Mouse (Mus musculus) kidney, postnatal 36 days (tissue): ENCODE measurements around the gene Rtp3.

Experiments
- DNase-seq, 2 experiments: peaks; one replicate each; pipeline ENCODE4 v3.0.0; 2021 to 2022; ENCODE audit warnings: mixed read lengths in 2 of 2

The Rtp3 gene

DNA sequence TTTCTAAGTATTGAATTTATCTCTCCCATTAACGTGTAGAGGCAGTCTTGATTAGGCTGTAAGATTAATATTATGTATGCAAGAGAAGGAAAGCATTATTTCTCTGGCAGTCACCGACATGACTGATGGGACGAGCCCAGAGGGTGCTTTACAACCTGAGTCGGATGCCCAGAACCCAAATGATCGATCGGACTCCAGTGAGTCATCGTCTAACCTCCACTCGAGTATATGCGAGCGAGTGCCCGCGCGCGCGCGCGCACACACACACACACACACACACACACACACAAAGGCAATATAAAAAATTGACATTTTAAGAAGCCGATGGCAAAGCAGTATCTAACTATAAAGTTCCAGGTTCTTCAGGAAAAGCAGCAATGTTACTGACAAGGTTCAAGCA lies 45.0 kb downstream of the Rtp3 start:
- DNase-seq, result no peak

DNA sequence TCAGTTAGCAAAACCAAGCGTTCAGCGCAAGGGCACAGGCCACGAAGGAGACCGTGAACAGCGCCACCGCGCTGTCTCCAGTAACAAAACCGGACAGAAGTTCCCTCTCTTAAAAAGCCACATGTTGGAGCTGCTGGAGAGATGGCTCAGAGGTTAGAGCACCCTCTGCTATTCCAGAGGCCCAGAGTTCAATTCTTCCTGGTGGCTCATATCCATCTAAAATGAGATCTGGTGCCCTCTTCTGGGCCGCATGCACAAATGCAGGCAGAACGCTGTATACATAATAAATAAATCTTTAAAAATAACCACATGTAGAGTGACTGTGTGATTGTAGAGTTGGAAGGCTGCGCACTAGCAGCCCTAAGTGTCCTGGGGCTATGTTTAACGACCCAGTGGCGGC lies 46.1 kb downstream of the Rtp3 start:
- peak in 1 of 2 experiments; percentile 33 for DNase-seq

DNA sequence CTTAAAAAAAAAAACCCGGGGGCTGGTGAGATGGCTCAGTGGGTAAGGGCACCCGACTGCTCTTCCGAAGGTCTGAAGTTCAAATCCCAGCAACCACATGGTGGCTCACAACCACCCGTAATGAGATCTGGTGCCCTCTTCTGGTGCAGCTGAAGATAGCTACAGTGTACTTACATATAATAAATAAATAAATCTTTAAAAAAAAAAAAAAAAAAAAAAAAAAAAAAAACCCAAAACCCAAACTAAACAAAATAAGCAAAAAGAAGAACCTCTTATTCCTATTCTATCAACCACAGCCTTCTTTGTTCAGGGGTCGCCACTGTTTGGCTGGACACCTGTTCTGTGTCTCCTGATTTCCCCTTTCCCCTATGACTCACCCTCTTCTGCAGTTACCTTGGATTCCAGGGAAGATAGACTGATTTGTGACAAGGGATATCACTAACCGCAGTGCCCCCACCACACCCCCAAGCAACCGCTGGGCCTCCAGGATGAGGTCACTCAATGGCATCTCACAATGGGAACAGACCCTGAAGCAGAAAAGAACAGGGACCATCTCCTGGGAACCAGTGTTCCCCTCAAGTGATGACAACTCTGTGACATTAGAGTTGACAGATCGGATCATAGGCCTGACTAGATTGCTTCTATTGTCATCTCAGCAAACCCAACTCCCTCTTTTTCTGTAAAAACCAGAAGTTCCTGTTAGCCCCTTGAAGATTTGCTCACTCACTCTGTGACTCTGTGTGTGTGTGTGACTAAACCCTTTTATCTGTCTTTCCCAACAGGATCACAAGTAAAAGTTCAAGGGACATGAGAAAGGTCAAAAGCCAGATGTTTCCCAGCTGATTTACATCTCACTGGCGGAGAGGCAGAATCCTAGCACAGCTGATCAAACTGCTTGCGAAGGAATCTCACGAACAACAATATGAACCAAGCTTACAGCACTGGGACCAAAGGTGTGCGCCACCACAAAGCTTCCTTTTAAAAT lies 52.6 kb downstream of the Rtp3 start:
- DNase-seq, result no peak

DNA sequence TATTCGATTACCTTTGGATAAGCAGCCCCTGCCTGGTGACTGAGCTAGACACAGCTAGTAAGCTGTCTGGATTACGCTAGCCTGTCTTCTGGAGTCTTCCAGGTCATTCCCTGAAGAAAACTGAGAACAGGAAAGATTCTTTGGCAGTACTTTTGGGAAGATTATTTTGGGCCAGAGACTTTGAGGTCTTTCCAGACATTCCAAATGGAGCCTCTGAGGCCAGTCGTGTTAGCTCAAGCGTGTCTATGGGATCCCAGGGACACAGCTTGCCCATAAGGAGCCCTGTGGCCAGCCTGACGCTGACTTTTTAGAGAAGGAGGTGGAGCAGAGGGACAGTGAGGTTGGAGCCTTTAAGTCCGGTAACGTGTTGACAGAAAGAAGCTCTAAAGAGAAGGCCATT lies 54.4 kb downstream of the Rtp3 start:
- DNase-seq, result peak in 1 of 2 experiments; percentile 6
